Mouse (Mus musculus): ENCODE results near the gene Med27.

Med27 gene

DNA sequence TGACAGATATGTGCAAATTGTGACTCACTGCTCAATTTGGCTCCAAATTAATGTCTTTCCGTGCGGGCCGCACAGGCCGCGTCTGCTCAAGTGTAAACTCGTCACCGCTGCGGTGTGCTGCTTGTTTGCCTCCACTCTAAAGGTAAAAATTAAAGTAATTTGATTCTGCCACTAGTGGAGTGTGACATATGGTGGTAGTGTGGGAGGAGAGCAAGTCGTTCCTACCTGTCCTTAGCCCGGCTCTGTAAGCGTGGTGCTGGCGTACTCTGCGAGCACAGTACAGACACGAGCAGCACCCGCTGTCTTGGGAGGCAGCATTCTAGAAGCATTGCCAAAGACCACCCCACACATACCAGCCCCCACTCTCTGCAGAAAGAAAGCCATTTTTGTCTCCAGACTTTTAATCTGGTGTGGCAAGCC is 121.9 kb downstream of the Med27 start:
- DNase-seq (ENCODE audit: low read depth), result no peak

DNA sequence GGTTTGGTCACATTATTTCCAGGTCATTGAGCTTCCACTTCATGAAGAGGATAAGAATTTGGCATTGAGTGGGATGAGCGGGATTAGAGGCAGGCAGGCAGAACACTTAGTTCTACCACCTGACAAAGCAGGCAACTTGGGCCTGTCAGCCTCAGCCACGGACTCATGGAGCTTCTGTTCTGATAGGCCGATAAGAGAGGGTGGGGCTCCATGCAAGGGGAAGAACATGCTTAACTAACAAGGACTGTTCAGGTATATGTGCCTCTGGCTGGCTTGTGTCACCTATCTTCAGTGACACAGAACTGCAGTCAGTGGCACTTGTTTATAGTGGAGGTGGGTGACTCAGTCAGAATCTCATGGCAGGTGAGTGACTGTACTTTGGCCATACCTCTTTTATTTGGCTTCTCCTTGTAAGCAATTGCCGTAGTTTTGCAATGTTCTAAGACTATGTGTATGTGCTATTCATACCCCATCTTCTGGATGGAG is 126.4 kb downstream of the Med27 start:
- DNase-seq (ENCODE audit: low read depth), result no peak

DNA sequence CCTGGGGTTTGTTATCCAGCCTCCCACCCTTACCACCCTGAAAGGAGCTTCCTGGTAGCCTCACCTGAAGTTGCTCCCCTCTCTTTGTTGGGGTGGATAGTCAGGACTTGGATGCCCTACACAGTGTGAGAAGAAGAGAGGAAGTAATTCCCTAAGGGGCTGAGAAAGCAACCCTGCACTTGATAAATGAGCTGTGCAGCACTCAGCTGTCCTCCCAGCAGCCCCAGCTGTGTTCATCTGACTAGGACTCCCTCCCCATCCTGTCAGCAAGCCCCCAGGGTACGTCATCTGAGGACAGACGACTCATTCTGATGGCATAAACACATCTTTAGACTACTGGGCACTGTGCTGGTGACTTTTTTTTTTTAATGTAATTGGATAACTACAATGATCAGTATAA is 127.3 kb downstream of the Med27 start:
- no peak for DNase-seq (ENCODE audit: low read depth)

DNA sequence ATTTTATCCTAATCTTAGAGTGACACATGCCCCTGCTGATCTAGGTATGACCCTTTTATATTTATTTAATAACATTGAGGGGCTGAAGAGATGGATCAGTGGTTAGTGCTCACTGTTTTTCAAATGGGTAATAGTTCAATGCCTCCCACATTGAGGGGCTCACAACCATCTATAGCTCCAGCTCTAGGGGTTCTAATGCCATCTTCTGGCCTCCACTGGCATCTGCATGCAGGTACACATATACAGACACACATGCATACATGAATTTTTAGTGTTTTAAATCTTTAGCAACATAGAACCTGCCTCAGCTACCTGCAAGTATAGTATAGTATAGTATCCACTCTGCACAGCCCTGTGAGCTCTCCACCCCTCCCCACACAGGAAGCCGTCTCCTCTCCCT is 130.1 kb downstream of the Med27 start:
- DNase-seq (ENCODE audit: low read depth), result no peak

DNA sequence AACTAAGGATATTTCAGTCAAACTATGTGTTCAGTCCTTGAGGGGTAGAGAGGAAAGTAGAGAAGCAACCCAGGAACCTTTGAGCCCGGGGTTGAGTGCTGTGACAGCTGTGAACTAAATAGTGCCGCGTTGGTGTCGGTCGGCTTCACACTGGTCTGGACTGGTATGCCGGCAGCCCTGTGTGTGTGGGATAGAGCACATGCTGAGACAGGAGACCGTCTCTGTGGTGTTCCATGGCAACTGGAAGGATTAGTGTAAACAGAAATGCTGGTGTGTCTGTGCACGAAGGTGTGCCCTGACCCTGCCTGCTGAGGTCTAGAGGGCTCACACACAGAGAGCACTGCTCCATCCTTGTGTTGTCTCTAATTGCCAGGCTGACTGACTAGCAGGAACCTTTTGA is 135.2 kb downstream of the Med27 start:
- DNase-seq (ENCODE audit: low read depth), result no peak

DNA sequence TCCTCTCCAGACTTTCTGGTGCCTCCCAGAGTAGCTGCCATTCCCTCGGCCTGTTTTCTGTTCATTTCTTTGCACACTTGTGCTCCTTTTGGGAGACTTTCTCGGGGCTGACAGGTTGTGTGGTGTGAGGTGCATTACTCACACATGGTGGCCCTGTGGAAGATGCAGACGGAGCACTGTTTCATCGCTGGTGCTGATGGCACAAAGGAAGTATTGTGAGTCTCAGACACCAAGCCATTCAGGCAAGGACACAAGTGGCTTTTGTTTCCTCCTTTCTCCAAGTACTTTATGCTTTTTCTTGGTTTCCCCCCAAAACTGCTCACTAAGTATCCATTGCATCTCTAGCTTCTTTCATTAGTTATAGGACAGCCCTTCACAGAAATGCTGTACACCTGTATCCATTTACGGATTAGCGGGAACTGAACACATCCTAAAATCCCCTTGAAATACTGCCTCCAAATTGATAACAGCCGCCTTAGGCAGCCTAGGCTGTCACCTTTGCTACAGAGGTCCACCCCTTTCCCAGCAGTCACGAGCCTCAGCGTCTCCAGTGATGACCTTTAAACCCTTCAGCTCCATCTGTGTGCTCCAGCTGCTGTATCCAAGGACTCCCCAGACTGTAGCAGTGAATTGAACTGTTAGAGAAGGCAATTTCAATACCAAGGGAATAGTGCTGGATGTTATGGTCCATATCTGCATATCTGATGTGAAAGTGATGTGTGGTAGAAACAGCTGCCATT is 136.5 kb downstream of the Med27 start:
- no peak for DNase-seq (ENCODE audit: low read depth)

DNA sequence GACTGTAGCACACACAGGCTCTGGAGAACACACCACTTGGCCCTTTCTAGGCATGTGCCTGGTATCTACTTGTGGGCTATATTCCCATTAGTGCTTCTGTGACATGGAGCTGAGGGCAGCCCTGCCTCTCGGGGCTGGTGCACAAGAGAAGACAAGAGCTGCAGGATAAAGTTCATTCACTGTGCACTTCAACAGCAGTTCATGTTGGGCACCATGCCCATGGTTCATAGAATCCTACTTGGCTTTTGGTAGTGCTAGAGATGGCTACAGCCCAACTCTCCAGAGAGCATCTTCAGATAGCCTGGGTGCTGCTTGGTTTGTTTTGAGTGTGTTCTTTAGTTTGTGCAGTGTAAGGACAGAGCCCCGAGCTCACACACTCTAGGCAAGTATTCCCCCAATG is 138.9 kb downstream of the Med27 start:
- no peak for DNase-seq (ENCODE audit: low read depth)

DNA sequence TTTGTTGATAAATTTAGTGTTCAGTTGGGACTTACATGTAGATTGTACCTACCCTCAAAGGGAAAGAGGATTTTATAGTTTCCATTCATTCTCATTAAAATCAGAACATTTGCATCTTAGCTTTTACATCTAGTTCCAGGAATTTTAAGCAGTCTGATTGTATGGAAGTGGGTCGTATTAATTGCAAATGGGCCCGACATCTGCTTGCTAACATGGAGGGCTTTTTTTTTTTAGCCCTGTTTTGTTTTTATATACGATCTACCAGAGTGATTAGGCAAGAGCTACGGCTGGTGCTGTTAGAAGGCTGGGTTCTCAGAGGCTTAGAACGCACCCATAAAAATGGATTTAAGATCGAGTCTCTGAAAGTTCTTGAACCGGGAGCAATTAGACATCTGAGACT is 139.9 kb downstream of the Med27 start:
- no peak for DNase-seq (ENCODE audit: low read depth)

DNA sequence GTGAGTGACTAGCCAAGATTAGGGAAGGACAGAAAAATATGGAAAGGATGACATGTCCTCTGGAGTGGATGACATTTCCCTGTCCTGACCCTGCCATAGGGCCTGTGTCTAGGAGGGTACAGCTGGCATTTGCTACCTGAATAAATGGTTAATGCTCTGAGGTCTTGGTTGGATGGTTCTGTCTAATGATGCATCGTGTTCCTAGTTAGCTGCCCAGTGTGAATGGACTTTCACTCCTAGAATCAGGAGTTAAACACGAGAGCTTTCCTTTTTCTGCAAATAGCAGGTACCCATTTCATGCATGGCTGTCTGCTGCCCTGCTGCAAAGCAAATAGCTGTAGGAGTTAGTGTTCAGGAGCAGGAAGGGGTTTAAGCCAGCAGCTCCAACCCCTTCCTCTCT is 141.0 kb downstream of the Med27 start:
- DNase-seq (ENCODE audit: low read depth), result no peak

DNA sequence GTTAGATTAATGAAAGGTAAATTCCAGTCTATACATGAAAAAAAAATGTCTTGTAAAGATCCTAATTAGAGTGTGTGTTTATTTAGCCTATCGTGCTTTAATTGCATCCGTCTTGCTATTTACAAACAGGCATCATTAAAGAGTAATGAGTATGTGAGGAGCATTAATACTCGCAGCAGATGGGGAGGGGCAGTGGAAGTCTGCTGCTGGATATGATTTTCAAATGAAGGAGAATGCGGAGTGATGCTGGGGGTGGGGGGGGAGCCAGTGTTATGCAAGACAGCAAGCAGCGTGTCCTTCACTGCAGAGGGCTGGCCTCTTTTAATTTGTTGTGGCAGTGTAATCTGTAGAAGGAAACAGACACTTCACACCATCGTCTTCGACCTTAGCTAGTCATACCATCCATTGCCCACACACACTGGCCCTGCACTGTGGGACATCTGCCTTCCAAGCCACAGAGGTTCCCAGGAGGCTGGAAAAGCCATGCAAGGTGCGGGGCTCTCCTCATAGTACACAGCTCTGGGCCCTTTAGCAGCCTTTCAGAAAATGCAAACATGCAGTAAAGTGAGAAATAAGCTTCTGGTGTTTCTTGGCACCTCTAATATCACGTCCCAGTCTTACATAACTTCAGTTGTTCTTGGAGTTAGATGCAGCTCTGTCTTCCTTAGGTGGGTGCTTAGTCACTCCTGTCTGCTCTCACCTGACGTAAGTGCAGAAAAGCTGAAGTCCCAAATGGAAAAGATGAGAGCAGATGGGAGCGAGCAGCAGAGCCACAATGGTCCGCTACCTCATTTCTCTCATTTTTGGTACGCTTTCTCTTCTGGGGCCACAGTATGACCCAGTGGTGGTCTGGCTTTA is 142.0 kb downstream of the Med27 start:
- no peak for DNase-seq (ENCODE audit: low read depth)

DNA sequence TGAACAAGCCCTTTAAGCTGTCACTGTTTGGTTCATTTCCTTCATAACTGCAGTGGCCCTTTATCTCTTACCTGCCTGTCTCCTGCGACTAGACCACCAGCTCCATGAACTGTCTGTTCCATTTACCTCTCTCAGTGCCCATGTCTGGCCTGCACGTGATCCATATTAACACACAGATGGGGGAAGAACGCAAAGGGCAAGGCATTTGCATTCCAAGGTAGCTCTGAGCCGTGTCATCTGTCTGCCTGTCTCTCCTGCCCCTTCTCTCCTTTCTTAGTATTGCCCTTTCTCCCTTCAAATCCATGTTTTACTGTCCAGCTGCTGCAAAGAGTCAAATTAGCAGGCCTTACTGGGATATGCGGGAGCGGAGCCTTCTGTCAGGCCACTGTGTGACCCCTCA is 145.0 kb downstream of the Med27 start:
- no peak for DNase-seq (ENCODE audit: low read depth)

DNA sequence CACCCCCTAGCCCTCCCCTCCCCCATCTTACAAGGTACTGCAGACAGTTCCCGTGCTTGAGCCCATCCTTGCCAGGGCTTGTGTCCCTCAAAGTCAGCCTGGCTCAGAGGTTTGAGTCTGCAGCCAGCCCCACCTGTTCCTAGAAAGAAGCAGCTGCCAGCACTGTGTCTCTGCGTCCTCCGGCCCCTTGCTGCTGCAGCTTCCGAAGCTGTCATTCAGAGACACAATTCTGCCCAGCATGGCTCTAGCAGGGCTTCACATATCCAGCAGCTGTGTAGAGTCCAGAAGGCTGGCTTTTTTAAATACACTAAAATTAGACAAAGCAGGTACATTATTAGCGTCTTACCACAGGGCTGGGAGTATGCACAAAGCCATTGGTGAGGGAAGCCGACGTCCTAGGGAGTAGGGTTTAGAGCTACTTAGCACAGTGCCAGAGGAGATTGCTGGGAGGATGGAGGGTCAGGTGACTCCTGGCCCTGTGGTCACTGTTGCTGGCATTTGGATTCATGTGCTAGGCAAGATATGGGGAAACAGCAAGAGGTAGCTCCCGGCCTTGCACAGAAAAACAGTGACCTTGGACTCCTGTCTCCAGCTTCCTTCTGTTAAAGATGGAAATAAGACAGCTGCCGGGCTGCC is 146.9 kb downstream of the Med27 start:
- no peak for DNase-seq (ENCODE audit: low read depth)

DNA sequence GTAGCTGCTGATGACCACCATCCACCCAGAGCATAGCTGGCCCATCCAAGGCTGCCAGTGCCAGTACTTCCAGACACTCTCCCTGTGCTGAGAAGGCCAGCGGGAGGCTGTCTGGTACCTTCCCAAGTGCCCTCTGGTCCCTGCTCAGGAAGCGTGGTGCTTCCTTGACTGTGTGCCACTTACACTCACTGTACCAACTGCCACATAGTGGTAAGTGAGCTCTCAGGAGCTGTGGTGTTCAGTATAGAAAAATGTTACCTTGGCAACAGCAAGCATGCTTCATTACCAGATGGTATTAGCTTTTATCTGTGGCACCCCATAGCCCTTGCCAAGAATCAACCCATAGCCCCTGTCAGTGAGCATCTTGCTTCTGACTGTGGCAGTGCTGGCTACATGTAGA is 148.7 kb downstream of the Med27 start:
- DNase-seq (ENCODE audit: low read depth), result no peak

DNA sequence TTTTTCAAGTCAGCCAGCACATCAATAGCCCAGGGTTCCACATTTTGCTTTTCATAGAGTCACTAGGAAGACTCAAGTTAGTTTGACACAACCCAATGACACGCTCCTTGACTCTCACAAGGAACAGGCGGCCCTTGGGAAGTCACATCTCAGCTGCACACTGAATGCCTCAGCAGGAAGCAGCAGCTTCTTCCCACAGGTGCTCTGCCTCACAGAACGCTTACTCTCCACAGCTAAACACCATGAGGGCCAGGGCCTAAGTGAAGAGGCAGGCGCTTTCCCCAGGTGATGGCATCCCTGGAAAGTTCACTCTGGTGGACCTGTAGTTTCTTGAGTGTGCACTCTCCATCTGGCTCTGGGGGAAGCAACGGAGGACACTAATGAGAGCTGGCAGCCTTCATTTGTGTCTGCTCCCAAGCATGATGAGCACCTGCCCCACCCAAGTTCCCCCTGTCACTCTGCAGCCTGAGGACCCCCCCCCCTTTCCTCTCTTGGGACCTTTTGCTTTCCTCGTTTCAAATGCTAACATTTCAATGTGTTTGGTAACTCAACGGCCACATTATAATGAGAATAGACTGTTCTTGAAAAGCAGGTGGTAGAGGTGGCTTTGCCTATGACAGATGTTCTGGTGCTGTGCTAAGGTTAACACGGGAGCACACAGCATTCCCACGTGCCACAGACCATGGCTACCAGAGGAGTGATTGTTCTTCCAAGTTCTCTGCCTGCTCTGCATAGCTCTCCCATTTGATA is 154.2 kb downstream of the Med27 start:
- no peak for DNase-seq (ENCODE audit: low read depth)

DNA sequence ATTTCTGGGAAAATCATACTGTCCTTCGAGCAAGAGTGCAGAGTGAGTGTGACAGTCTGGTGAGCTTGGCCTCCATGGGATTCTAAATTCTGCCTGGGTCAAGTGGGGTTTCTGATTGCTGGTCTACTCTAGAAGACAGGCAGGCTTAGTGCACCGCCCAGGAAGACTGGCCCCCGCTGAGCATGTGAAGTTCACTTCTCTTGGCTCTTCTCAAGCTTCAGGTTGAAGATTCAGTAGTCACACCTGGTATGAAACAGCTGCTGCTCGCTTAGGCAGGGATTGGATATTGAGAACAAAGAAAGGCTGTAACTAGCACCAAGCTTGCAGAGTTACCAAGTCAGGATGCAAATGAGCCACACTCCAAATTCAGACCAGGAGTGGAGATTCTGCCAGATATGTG is 154.8 kb downstream of the Med27 start:
- no peak for DNase-seq (ENCODE audit: low read depth)

DNA sequence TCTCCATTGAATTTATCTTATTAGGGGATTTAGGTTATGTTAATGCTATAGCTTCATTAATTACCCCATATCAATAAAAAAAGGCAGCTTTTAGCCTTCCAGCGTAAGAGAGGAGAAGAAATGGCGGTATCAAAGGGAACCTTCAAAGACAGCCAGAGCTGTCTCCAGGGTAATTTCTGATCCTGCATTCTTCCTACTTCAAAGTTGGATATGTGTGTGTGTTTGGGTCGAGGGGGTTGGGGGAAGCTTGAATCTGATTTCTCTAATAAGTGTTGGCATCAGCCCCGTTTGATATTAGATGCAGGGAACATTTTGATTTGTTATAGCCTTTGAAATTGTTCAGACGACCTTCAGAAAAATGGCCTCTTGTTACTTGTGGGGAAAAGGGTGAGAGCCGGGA is 158.2 kb downstream of the Med27 start:
- no peak for DNase-seq (ENCODE audit: low read depth)

DNA sequence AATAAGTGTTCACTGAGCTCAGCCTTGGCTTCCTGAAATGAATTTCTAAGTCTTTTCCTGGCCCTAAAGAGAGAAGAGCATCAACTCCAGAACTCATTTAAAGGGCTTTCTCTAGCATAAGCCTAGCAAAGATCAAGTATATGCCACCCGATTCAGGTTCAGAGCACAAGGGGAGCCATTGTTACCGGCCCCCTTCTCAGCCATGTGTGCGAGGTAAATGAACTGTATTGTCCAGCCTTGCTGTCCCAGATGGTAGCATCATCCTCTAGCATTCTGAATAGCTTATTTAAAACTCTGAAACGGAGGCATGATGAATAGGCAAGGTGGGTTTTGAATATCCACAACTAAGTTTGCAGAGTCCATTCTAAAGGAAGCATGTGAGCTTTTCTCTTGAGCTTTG is 159.8 kb downstream of the Med27 start:
- DNase-seq (ENCODE audit: low read depth), result no peak

DNA sequence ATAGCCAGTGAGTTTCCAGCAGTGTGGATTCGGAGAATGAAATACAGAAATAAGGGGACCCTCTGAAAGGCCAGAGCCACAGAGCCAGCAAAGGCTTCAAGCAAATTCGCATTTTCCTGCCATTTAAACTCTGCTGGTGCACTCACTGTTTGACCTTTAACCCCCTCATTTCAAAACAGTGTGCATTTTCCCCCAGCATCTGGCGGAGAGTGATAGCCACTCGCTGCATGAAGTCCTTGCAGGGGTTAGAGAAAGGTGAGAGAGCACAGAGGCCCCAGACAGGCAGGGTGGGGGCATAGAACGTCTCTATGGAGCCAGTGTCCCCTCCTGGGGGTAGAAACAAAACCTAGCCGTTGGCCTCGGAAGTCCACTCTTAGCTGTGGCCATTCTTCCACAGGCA is 166.5 kb downstream of the Med27 start:
- no peak for DNase-seq (ENCODE audit: low read depth)

DNA sequence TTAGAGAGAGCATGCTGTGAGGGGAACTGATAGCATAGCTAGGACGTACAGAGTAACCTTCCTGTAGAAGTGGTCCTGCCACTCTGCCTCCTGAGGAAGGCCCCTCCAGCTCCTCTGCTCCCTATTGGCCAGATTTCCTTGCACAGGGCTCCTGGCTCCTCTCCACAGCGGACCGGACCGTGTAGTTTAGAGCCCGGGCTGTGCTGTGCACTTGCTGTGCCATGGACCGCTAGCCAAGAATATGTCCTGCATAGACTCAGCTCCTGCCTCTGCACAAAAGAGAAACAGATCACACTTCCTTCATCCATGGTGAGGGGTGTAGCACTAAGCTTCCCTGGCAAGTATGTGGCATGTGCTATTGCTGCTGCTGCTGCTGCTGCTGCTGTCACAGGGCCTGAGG is 168.2 kb downstream of the Med27 start:
- no peak for DNase-seq (ENCODE audit: low read depth)

DNA sequence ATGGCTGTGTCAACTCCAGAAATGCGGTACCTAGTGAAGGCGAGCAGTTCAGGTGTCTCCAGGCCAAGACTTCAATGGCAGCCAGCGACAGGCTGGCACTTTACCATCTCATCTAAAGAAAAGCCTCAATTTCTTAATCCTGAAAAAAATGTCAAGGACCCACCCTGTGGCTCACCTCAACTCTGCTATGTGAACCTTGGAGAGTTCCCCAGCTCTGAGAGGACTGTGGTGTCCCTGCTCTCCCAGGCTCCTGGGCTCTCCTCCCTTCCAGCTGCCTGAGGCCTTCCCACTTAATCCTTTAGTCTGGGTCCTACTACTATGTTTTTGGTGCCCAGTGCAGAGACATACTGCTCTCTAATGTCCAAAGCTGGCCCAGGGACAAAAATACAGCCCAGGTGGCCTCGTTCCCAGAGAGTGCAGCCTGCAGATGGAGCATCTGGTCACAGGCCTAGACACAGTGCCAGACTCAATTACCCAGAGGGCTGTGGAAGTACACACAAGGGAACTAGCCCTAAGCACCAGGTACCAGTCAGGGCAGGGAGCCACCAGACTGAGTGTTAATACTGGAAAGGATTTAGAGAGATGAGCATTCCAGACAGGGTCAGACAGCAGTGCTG is 169.3 kb downstream of the Med27 start:
- DNase-seq (ENCODE audit: low read depth), result no peak

DNA sequence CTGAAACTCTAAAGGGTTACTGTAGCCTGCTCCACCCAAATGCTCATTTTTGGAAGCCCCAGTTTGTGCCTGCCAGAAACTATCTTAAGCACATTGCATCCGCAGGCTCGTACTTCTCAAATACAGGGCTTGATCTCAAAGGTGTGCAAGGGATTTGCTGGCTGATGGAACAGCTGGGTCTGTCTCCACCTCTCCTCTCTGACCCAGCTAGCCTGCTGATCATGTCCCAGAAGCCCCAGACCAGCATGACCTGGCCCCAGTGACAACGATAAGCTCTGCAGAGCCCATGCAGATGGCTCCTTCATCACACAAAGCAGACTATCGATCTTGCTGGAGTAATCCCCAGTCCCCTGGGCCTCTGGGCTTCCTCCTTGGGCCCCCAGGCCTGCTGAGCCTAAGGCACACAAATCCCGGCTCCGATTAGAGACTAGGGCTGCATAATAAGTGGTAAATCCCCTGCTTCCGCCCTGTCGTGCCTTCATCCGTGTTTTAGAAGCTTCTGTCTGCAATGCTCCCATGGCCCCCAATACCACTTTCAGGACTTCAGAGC is 170.1 kb downstream of the Med27 start:
- no peak for DNase-seq (ENCODE audit: low read depth)

DNA sequence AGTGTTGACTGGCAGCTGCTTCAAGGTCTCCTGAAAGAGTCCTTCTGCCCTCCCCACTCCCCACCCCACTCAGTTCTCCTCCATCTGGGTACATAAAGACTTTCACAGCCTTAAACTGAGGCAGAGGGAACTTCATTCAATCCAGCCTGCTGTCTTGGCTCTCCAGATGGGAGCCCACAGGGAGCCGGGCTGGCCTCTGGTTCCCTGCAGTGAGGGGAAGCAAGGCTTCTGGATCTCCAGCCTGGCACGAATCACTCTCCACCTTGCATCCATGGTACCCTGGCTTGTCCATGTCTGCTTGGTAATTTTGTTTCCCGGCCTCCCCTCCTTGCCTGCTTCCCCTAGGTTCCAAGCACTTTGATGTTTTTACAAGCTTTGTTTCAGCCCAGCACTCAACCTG is 172.8 kb downstream of the Med27 start:
- DNase-seq (ENCODE audit: low read depth), result no peak
